Mouse (Mus musculus): ENCODE data around the gene Serpine3. TPM values are rescaled to one million over a fixed set of nuclear protein-coding genes. Genes with fewer than 3 reads are reported as not detected.

The Serpine3 gene
- polyA plus RNA-seq, 1 experiment from 2014 or later = not detected

DNA sequence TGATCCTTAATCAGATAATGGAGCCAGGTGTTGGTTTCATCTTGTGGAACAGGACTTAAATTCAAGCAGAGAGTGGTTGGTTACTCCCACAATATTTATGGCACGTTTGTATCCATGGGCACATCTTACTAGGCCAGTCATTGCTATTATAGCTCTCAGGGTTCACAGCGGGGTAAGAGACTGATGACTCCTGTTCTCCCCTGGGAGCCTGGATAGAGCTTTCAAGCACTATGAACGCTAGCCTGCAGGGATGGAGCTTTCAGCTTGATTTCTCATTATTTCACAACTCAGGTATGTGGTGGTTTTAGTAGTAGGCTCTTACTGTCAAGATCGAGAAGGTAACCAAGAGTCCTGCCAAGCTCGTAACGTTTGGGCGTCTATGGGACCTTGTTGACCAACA is 7.5 kb upstream of the Serpine3 start:
- Histone ChIP-seq H3K27ac (no peak overlapping the region), H3K4me2 (replicated peaks) (no peak overlapping the region), H3K9me3 (no peaks in the 10 kb centered on the region), H3K4me3 (replicated peaks) (no peak overlapping the region), H3K27me3 (no peaks in the 10 kb centered on the region), H3K9ac (replicated peaks) (no peak overlapping the region), H3K4me1 (replicated peaks) (no peaks in the 10 kb centered on the region), H3K36me3 (no peaks in the 10 kb centered on the region)
- WGBS = 89% methylated on average over 7 of the region's 7 CpGs
- no peak for ATAC-seq

DNA sequence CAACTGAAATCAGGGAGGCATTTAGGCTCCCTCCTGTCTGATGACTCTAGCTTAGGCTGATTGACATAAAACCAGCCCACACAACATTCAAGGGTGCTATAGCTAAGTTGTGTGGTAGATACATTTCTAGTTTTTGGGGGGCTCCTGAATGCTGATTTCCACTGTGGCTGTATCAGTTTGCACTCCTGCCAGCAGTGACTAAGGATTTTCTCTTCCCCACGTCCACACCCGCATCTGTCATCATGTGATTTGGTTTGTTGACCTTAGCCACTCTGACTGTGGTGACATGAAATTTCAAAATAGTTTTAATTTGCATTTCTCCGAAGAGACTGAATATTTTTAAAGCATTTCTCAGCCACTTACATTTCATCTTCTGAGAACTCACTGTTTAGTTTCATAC is 6.0 kb upstream of the Serpine3 start:
- no peak overlapping the region for H3K4me2 ChIP-seq (replicated peaks)
- no peak overlapping the region for H3K9ac ChIP-seq (replicated peaks)
- H3K27ac ChIP-seq = no peak overlapping the region
- H3K4me3 ChIP-seq (replicated peaks) = no peak overlapping the region
- H3K4me1 ChIP-seq (replicated peaks) = no peaks in the 10 kb centered on the region
- no peaks in the 10 kb centered on the region for H3K27me3 ChIP-seq
- WGBS = 91% methylated on average over 3 of the region's 3 CpGs
- H3K9me3 ChIP-seq = no peaks in the 10 kb centered on the region
- H3K36me3 ChIP-seq = no peaks in the 10 kb centered on the region
- ATAC-seq = no peak

DNA sequence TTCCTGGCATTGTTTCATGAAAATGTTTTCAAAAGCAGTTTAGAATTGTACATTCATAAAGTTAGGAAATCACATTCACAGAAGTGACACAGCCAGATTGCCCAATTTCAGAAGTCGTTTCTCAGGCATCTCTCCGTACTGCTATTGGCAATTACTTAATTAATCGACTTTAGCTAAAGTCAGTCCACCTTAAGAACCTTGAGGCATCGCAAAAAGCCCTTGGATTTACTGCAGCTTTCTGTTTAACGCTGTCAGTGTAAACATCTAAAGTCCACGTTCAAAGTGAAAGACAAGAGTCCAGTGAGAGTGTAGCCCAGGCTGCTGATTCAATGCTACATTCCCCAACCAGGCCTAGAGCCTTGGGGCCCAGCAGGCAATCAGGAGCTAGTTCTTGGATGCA is 1.1 kb upstream of the Serpine3 start:
- H3K4me1 ChIP-seq (replicated peaks) = no peaks in the 10 kb centered on the region
- 88% methylated on average over 6 of the region's 6 CpGs for WGBS
- H3K4me2 ChIP-seq (replicated peaks) = no peak overlapping the region
- no peak overlapping the region for H3K27ac ChIP-seq
- no peak overlapping the region for H3K4me3 ChIP-seq (replicated peaks)
- no peak overlapping the region for H3K9ac ChIP-seq (replicated peaks)
- ATAC-seq = no peak
- no peaks in the 10 kb centered on the region for H3K27me3 ChIP-seq
- H3K9me3 ChIP-seq = no peaks in the 10 kb centered on the region
- H3K36me3 ChIP-seq = no peaks in the 10 kb centered on the region

DNA sequence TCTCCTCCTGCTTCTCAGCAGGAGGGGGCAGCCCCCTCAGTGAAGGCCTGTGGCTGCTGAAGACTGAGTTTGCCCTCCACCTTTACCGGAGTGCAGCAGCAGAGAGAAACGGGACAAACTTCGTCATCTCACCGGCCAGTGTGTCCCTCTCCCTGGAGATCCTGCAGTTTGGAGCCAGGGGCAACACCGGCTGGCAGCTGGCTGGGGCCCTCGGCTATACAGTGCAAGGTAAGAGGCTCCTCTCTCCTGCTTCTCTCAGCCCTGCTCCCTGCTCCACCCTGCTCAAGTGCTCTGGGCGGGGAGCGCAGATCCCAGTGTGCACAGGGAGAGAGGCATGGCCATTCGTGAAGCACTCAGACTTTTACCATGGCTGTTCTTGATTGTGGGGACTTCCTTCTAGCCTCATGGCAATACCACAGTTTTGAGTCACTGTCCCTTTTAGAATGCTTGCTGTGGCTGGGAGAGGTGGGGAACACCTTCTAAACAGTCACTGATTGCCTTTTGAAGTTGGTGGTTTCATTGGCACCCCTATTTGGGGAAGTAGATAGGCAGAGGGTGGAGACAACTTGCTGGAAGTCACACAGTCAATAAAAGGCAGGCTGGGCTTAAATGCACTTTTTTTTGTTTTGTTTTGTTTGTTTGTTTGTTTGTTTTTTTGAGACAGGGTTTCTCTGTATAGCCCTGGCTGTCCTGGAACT is 1.7 kb downstream of the Serpine3 start:
- ATAC-seq = no peak
- WGBS = 44% methylated on average over 9 of the region's 9 CpGs
- Histone ChIP-seq H3K27ac (no peak overlapping the region), H3K4me1 (replicated peaks) (no peaks in the 10 kb centered on the region), H3K36me3 (no peaks in the 10 kb centered on the region), H3K9me3 (no peaks in the 10 kb centered on the region), H3K4me3 (replicated peaks) (no peak overlapping the region), H3K4me2 (replicated peaks) (no peak overlapping the region), H3K27me3 (no peaks in the 10 kb centered on the region), H3K9ac (replicated peaks) (no peak overlapping the region)

DNA sequence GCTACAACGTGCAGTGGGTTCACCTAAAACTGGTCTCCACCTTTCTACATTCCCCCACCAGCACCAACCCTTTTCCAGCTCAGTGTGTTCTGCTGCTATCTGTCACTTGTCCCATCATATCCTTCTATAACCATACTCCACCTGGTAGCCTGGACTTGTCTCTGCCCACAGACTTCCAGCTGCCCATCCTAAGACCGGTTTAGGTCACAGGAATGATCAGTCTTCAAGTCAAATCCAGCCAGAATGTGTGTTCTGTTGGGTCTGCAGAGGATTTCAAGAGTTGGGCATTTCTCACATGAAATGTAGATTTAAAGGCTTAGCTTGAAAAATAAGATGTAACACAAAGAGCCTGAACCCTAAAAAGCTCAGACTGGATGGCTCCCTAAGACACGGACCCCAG is 10.2 kb downstream of the Serpine3 start:
- no peak for ATAC-seq
- Histone ChIP-seq H3K27me3 (no peaks in the 10 kb centered on the region), H3K4me2 (replicated peaks) (no peak overlapping the region), H3K9me3 (no peaks in the 10 kb centered on the region), H3K36me3 (no peaks in the 10 kb centered on the region), H3K4me3 (replicated peaks) (no peak overlapping the region), H3K4me1 (replicated peaks) (no peaks in the 10 kb centered on the region), H3K27ac (no peak overlapping the region), H3K9ac (replicated peaks) (no peak overlapping the region)
- WGBS = 83% methylated on average over 3 of the region's 3 CpGs

DNA sequence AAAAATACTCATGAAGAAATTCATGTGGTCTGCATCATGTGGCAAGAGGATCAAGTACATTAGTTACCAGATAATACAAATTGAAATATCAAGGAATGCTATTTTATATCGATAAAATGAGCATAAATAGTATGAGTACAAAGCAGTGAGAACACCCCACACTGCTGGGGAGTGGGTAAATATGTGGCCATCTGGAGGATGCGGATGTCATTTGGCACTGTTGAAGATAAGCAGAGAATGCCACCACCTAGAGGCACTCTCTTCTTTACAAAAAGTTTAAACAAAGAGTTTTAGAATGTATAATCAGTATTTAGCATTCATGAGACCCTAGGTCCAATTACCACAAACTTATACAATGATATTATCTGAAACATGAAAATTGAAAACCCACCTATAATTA is 54.7 kb downstream of the Serpine3 start:
- H3K27me3 ChIP-seq = no peaks in the 10 kb centered on the region
- 93% methylated on average over 2 of the region's 2 CpGs for WGBS
- H3K36me3 ChIP-seq = peaks cover 14% of the 10 kb centered on the region
- H3K4me2 ChIP-seq (replicated peaks) = no peak overlapping the region
- H3K4me1 ChIP-seq (replicated peaks) = no peaks in the 10 kb centered on the region
- ATAC-seq = no peak
- H3K4me3 ChIP-seq (replicated peaks) = no peak overlapping the region
- no peaks in the 10 kb centered on the region for H3K9me3 ChIP-seq
- no peak overlapping the region for H3K27ac ChIP-seq
- no peak overlapping the region for H3K9ac ChIP-seq (replicated peaks)

DNA sequence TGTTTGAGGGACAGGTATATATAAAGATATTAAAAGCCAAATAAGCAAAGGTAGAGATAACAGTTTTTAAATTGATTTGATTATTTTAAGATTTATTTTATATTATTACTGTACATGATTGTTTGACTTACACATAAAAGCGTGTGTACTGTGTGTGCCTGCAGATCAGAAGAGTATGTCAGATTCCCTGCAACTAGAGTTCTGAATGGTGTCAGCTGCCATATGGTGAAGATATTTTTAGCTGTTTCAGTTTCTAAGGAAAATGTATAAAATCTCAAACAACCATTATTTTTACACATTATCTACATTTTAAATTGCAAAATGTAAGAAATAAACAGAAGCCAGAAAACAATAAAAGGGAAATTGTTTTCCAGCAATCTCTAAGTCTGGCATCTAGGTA is 58.2 kb downstream of the Serpine3 start:
- Histone ChIP-seq H3K27me3 (no peaks in the 10 kb centered on the region), H3K4me3 (replicated peaks) (no peak overlapping the region), H3K4me2 (replicated peaks) (no peak overlapping the region), H3K27ac (no peak overlapping the region), H3K9ac (replicated peaks) (no peak overlapping the region), H3K9me3 (no peaks in the 10 kb centered on the region), H3K36me3 (no peaks in the 10 kb centered on the region), H3K4me1 (replicated peaks) (no peaks in the 10 kb centered on the region)
- no peak for ATAC-seq
- 88% methylated on average over 1 of the region's 1 CpGs for WGBS

DNA sequence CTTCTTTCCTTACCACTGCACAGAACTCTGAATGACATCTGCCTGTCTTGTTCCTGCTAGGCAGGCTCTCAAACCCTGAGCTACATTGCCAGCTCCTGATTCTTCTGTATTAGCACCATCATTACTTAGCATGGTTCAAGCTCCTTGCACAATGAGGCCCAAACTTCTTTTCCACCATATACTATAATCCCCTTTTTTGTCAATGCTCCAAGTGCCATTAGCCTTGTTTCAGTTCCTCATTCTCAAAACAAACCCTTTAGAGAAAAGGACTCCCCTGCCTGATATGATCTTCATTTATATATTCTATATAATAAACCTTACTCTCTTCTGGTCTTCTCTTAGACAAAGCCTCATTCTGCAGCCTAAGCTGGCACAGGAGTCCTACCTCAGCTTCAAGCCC is 61.1 kb downstream of the Serpine3 start:
- Histone ChIP-seq H3K27me3 (no peaks in the 10 kb centered on the region), H3K36me3 (no peaks in the 10 kb centered on the region), H3K9me3 (no peaks in the 10 kb centered on the region), H3K27ac (no peak overlapping the region), H3K9ac (replicated peaks) (no peak overlapping the region), H3K4me3 (replicated peaks) (no peak overlapping the region), H3K4me2 (replicated peaks) (no peak overlapping the region), H3K4me1 (replicated peaks) (no peaks in the 10 kb centered on the region)
- no peak for ATAC-seq

DNA sequence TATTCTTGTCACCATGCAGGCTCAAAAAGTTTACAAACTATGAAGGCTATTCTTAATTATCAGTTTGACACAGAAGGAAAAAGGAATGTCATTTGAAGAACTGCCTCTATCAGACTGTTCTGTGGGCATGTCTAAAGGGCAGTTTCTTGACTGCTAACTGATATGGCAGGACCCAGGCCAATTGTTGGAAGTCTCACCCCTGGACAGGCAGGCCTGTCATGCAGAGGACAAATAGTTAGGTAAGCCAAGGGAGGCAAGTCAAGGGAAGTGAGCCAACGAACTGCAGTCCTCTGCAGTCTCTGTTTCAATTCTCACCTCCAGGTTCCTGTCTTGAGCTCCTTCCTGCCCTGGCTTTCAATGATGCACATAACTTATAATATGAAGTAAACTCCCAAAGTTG is 68.4 kb downstream of the Serpine3 start:
- H3K4me1 ChIP-seq (replicated peaks) = no peaks in the 10 kb centered on the region
- no peaks in the 10 kb centered on the region for H3K27me3 ChIP-seq
- H3K4me2 ChIP-seq (replicated peaks) = no peak overlapping the region
- H3K27ac ChIP-seq = no peak overlapping the region
- no peak overlapping the region for H3K9ac ChIP-seq (replicated peaks)
- ATAC-seq = no peak
- no peaks in the 10 kb centered on the region for H3K9me3 ChIP-seq
- H3K4me3 ChIP-seq (replicated peaks) = no peak overlapping the region
- peaks cover 10% of the 10 kb centered on the region for H3K36me3 ChIP-seq
- 87% methylated on average over 1 of the region's 1 CpGs for WGBS

DNA sequence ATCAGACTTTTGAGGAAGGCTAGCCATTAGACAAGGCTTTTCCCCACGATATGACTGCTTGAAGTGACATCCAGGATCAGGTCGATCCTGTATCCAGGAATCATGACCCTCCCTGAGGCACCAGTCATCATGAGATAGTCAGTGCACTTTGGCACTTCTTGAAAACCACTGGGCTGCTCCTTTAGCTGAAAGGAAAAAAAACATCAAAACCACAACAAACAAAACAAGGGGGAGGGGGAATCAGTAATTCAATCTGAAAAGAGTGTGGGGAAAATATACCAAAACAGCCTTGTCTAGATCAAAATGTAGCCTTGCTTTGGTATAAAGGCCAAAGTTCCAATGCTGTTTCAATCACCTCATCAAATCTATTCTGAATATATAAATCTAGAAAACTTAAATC is 70.2 kb downstream of the Serpine3 start:
- Histone ChIP-seq H3K4me3 (replicated peaks) (no peak overlapping the region), H3K9ac (replicated peaks) (no peak overlapping the region), H3K4me2 (replicated peaks) (no peak overlapping the region), H3K4me1 (replicated peaks) (no peaks in the 10 kb centered on the region), H3K27me3 (no peaks in the 10 kb centered on the region), H3K27ac (no peak overlapping the region), H3K36me3 (peaks cover 10% of the 10 kb centered on the region), H3K9me3 (no peaks in the 10 kb centered on the region)
- WGBS = 85% methylated on average over 2 of the region's 2 CpGs
- ATAC-seq = no peak

DNA sequence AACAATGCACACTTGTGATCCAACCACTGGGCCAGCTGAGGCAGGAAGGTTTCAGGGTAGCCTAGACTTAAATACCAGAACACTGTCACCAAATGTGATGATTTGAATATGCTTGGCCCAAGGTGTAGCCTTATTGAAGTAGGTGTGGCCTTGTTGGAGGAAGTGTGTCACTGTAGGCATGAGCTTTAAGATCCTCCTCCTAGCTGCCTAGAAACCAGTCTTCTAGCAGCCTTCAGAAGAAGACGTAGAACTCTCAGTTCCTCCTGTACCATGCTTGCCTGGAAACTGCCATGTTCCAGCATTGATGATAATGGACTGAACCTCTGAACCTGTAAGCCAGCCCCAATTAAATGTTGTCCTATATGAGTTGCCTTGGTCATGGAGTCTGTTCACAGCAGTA is 72.2 kb downstream of the Serpine3 start:
- Histone ChIP-seq H3K36me3 (peaks cover 10% of the 10 kb centered on the region), H3K9ac (replicated peaks) (no peak overlapping the region), H3K27ac (no peak overlapping the region), H3K27me3 (no peaks in the 10 kb centered on the region), H3K4me1 (replicated peaks) (no peaks in the 10 kb centered on the region), H3K4me3 (replicated peaks) (no peak overlapping the region), H3K4me2 (replicated peaks) (no peak overlapping the region), H3K9me3 (no peaks in the 10 kb centered on the region)
- WGBS = 93% methylated on average over 1 of the region's 1 CpGs
- no peak for ATAC-seq
